Mouse (Mus musculus): ENCODE results near the gene Trim31.

The Trim31 gene

DNA sequence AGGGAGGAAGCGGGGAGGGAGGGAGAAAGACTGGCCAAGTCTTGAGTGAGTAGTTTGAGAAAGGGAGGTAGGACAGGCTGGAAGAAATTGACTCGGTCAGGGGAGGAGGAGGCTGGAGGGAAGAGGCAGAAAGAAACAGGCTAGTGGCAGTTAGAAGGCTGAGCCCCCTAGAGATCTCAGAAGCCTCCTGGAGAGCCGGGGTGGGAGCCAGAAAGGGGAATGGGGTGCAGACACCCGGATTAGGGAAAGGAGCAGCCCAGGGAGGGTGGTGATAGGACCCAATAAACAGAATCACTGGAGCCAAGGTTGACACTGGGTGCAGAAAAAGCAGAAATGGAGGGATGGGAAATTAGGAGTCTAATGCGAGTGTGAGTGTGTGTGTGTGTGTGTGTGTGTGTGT lies 45.8 kb downstream of the Trim31 start:
- in situ Hi-C loops (cut with MboI, MseI), result loop anchor here (5.0 to 10.0 kb wide), 2 partner anchors 104 to 331 kb away; partner anchors contain the start of genes Gabbr1 and H2-M3

DNA sequence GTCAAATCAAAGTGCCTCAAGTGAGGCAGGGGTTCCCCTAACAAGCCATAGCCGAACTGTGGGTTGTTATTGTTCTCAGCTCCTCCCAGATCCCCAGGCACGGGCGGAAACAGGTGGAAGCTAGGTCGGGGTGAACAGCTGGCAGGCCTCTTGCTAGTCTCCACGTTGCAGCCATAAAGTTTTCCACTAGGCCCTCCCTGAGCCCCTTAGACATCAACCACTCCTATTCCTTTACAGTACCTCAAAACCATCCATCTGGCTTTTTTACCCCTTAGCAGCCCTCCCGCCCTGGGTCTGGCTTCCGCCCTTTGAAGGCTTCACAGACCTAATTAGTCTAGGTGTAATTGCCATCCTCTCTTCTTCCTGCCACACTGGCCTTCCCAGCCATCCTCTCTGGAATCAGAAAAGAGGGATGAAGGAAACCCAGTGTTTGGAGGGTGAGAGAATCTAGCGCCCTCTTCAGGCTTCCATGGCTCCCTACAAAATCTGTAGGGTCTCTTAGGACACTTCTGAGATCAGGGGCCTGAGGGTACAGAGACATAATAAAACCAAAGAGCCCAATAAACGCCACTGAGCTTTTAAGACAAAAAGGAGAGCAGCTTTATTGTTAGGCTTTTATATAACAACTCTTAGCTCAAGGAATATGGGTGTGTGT lies 46.3 kb downstream of the Trim31 start:
- in situ Hi-C loops (cut with MboI, MseI), result loop anchor here (5.0 to 10.0 kb wide), 2 partner anchors 103 to 331 kb away; partner anchors contain the start of genes Gabbr1 and H2-M3

DNA sequence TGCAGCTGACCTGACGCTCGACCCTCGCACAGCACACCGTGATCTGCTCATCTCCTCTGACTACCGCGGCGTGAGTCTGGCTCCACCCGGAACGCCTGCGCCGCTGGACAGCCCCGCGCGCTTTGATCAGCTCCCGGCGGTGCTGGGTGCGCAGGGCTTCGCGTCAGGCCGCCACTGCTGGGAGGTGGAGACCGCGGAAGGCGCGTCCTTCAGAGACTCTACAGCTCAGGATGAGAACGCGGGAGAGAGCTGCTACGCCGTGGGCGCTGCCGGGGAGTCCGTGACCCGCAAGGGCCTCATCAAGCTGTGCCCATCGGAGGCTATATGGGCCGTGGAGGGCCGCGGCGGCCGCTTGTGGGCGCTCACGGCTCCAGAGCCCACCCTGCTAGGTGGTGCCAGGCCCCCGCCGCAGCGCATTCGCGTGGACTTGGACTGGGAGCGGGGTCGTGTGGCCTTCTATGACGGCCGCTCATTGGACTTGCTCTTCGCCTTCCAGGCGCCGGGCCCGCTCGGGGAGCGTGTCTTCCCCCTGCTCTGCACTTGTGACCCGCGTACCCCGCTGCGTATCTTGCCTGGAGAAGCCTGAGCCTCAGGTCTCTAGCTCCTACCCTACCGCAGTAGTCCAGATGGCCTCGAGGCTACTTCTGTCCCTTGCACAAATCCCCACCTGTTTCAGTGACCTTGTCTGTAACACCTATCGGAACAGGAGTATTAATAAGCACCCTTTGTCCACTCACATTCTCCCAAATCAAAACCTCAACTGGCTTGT lies 49.3 kb downstream of the Trim31 start:
- in situ Hi-C loops (cut with MboI, MseI), result loop anchor here (10.0 kb wide), 1 partner anchor 328 kb away; the partner anchor contains the start of gene H2-M3

DNA sequence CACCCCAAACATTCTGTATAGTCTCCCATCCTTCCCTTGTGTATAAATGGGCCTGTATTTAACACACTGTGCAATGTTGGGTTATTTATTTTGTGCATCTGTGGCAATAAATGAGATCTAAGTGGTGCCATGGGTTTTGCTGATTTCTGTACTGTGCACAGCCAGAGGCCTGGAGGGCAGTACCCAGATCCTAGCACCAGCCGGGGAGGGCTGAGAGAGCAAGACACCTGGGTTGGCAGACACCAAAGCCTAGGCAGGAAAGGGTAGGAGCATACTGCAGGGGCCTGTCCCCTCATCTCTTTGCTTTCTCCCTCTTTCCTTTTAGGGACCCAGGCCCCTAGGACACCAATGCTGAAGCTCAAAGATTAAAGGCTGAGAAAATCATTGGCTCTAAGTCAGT lies 50.4 kb downstream of the Trim31 start:
- in situ Hi-C loops (cut with MboI, MseI), result loop anchor here (10.0 kb wide), 1 partner anchor 327 kb away; the partner anchor contains the start of gene H2-M3

DNA sequence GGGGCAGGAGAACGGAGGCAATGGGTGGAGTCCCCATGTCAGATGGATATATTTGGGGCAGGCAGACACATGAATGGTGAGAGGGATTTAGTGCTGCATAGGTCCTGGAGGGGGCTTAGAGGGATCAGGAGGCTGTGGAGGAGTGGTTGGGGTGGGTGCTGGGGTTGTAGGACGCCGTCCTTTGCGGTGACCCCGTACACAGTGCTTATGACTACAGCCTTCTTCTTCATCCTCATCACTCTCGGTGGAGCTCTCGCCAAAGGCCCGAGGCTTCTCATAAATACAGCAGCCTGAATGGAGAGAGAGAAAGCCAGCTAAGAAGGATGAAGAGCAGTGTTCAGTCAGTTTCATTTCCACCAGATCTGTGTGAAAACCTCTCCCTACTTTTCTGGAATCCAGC lies 51.3 kb downstream of the Trim31 start:
- in situ Hi-C loops (cut with MboI, MseI), result loop anchor here (10.0 kb wide), 1 partner anchor 326 kb away; the partner anchor contains the start of gene H2-M3

DNA sequence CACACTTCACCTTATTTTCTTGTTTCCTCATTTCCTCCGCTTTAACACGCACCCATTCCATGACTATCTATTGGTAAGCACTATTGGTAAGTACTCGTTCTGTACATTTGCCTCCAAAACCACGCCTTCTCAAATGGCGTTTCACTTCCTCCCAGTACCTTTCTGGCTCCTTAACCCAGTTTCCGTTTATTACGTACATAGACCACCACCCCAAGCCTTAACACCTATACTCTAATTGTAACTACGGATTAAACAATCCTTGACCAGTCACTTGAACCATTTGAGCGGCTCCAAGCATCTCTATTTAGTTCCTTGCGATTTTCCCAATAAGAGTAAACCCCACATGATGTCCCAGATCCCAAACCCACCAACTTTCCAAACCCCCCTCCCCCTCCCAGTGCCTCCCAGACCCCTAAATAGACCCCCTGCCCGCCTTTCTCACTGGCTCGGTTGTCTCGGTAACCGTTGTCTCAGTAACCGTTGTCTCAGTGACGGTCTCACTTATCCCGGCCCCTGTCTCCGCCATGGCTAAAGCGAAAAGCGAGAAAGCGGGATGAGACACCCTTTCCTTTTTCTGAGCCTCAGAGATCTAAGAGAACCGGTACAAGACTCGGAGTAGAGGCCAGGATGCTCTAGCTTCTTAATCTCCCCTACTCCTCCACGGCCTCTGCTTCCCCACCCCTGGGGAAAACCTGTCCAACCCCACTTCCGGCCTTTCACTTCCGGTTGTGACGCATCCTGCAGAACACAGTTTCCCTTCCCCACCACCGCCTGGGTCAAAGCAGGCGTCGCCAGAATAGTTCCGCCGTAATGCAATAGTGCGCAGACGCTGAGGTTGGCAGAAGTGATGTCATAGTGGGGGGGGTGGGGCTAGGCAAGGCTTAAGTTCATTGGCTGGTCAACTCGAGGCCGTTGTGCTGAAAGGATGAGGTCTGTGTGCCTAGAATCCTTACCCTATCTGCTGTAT lies 53.3 kb downstream of the Trim31 start, which contains the start of gene Ppp1r11:
Gene Ppp1r11 (minus strand): TSS at position 761 of the 967 bp plus-strand sequence.
- in situ Hi-C loops (cut with MboI, MseI), result no loop called here

GRCm38 (mm10) chr17:36952631-36953030 lies 54.7 kb downstream of the Trim31 start:
- in situ Hi-C loops (cut with MboI, MseI), result no loop called here

- in situ Hi-C loops (cut with MboI, MseI), result no loop called here
Measured at GRCm38 (mm10) chr17:36953062-36953461, 55.1 kb downstream of the Trim31 start.

DNA sequence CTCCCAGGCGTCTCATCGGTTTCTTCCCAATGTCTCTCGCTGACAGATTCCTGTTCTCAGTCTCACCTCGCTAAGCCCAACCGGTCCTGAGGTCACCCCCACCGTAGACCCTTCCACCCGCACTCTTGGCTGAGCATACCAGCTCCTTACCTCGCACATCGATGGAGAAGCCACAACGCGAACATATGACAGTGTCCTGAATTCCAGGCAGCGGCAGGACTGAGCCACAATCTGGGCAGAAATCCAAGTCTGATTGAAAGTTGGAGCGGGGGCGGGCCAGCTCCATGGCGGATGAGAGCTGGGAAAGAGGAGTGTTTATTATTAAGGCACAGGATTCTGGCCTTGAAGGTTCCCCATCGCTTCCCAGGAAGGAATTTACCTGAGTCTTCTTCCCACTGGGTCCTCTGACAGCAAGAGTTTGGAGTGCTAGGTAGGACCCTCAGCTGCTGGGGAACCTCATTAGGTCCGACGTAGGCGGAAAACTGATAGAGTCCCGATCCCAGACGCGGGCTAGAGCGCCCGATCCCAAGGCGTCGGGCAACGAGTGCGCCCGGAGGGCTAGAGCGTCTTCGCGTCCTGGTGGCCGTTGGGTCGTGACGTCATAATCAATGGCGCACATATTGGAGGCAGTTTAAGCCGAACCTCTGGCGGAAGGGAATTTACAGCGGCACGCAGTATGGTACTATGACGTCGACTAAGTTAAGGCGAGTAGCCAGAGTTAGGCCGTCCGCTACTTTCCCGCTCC lies 60.3 kb downstream of the Trim31 start, which contains the start of the genes Znrd1 and Znrd1as:
Gene Znrd1 (minus strand): TSS at position 561 of the 745 bp plus-strand sequence.
Gene Znrd1as (plus strand): TSS at position 594 of the 745 bp plus-strand sequence.
- in situ Hi-C loops (cut with MboI, MseI), result no loop called here

DNA sequence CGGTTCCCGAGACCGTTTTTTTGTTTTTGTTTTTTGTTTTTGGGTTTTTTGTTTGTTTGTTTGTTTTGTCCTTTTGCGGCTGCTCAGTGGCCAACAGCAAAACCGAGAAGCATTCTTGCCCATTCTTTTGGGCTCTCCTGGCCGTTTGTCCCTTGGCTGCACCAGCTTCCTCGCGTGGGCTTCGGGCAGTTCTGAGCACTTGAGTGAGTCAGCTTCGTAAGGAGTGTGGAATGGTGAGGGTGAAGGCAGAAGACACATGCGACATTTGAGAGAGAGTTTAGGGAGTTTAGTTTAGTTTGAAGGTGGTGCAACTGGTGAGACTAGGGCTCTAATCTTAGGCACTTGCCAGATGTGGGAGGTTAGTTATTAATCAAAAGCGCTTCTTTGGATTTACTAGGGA lies 61.0 kb downstream of the Trim31 start:
- in situ Hi-C loops (cut with MboI, MseI), result no loop called here

All from T-helper 1 cell (primary cell).